Mouse (Mus musculus) spleen, postnatal 36 days (tissue): ENCODE data around the gene Ndufb6.
A peak's percentile ranks its signal among the peaks of the same experiment; 100 is the strongest.

ENCODE experiments used
- DNase-seq, 2 experiments: peaks; one replicate each; pipeline ENCODE4 v3.0.0; 2022; ENCODE audit warnings: low spot score in 2 of 2, mixed read lengths in 1 of 2

Gene Ndufb6

DNA sequence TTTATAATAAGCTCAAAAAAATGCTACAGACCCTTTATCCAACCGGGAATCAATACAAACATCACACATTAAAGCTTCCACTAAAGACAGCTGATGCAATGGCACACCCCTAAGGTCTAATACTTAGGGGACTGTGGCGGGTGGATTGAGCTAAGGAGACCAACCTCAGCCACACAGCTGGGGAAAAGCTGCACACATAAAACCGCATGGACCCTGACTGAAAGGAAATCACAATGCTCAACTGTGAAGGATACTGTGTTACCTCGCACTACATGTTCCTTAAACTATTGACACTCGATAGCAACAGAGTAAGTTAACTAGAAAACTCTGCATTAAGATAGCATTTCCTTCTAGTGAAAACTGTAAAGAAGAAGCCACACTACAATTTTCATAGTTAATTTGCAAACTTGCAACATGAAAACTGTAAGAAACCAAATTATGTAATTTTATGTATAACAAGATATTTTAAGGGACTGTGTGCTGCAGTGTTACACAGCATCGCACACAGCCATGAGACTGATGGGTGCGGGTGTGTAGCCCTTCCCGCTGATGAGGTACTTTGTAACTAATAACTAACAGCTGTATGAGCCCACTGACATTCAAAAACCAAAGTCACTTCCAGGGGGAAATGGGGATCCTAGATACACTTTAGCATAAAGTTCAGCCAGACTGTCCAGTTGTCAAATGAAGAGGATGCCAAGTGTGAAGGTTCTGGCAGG, 24.7 kb downstream of the Ndufb6 start:
- DNase-seq, result no peak

GRCm38 (mm10) chr4:40253766-40254165, 25.5 kb downstream of the Ndufb6 start:
- DNase-seq, result no peak

DNA sequence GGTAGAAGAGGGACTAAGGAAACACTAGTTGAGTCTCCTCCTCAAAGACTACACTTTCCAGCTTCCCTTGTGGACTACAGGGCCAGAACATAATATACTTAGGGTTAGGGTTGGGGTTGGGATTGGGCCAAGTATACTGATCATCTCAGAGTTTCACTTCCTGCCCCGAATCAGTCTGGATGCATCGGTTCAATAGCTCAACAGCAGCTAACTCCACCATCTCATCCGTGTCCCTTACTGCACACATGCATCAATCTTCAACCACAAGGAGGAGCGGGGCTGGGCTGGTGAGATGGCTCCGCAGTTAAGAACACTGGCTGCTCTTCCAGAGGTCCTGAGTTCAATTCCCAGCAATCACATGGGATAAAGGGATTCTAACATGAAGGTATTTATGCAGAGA, 28.2 kb downstream of the Ndufb6 start:
- no peak for DNase-seq

GRCm38 (mm10) chr4:40244035-40244434, 35.2 kb downstream of the Ndufb6 start:
- peak; percentile 69 to 75 for DNase-seq

GRCm38 (mm10) chr4:40243006-40243405, 36.2 kb downstream of the Ndufb6 start:
- DNase-seq, result no peak

DNA sequence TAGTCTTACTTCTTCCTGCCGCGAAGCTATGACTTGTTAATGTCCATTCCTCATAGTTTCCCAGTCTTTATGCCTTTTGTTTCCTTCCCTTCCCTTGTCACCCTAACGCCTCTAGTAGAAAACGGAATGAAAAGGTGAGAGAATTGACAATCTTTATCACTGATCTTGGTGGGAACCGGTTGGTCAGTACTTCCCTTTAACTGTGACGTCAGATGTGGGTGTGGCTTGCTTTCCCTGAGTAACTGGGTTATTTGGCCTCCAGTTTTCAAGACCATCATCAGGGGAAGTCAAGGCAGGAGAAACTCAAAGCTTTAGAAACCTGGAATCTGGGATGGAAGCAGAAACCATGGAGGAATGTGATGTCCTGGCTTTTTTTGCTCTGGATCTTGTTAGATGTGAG, 37.3 kb downstream of the Ndufb6 start:
- DNase-seq, result no peak

- DNase-seq, result peak in 1 of 2 experiments; percentile 17
These were observed 38.9 kb downstream of the Ndufb6 start for GRCm38 (mm10) chr4:40240272-40240744.

DNA sequence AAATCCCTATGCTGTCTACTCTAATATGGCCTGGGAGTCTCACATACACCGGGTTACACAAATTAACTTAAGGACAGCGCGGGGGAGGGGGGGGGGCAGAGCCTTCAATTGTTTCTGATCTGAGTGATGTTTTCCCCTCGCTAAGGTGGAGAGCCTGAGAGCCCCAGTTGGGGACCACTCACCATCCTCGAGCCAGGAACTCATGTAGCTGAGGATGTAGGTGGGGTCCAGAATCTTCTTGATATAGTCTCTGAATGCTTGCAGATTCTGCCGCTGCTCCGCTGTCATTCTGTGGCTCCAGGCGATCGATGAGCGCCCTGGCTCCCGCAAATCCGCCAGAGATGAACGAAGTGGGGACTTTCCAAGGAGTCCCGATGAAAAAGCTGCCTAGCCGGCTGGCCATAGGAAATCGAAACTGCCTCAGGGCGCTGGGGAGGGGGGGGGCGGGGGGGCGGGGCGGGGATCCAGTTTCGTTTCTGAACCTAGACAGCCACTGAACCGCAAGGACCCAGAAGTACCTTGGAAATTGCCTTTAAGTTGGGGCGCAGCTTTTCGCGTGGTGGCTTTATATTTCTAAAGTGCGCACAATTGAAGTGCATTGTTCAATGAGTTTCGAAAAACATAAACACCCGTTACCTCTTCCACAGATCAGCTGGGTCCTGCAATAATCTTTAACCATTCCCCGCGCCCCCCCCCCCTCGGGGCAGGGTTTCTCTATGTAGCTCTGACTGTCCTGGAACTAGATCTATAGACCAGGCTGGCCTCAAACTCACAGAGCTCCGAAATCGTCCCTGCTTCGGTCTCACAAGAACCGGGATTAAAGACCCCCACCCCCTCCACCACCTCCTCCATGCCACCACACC, 39.6 kb downstream of the Ndufb6 start, which contains the start of gene Ddx58:
Gene Ddx58, minus strand, starts transcription at position 420 of the 863 bp plus-strand sequence.
- DNase-seq, result peak; percentile 23 to 34

- DNase-seq, result peak; percentile 55 to 58
These were observed 40.5 kb downstream of the Ndufb6 start for GRCm38 (mm10) chr4:40238483-40239408.

DNA sequence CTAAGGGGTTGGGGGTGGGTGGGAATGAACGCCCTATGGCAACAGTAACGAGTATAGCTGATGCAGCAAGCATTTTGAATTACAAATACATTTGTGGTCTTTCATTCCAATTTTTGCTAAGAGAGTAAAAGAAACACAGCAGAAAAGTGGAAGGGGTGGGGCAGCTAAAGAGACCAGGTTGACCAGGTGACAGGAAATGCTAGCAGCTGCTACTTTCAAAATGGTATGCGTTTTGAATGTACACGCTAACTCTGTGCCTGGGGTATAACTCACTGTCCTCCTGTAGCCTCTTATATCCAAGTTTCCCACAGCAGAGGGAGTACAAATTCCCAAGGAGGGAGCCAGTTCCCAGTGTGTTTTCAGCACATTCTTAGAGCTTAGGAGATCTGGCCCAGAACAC, 42.4 kb downstream of the Ndufb6 start:
- DNase-seq, result peak; percentile 37 to 40

DNA sequence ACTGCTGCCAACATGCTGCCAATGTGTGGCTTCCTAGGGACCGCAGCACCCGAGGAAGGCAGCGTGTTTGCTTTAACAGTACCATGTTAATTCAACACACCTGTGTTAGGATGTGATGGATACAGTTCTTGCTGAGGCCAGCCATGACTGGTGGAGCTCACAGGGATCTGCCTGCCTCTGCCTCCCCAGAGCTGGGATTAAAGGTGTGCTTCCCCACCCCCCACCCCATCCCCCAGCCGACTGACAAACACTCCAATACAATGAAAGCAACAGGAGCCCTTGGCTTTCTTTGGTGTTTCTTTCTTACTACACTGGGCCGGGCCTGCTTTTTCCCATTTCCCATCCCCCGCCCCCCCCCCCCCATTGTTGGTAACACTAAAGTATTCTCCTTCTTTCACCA, 45.0 kb downstream of the Ndufb6 start:
- no peak for DNase-seq

GRCm38 (mm10) chr4:40233062-40233664, 46.1 kb downstream of the Ndufb6 start:
- DNase-seq, result no peak

GRCm38 (mm10) chr4:40229723-40230122, 49.5 kb downstream of the Ndufb6 start:
- DNase-seq, result no peak

- DNase-seq, result no peak
These were observed 51.3 kb downstream of the Ndufb6 start for GRCm38 (mm10) chr4:40227886-40228285.

DNA sequence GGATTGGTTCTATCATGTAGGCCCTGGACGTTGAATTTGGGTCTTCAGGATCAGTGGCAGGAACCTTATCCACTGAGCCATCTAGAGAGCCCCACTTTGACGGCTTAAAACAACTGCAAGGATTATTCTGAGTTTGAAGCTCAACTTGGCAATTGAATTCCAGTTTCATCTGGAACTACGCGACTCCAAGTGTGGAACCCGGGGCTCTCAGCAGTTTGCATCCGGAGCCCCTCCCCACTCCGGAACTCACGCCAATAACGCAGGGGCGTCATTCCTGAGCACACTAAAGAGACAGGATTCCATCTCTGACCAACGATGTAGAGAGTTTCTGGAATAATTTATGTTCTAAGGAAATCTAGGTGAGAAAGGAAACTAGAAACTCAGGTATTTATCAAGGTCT, 52.1 kb downstream of the Ndufb6 start:
- DNase-seq, result no peak

DNA sequence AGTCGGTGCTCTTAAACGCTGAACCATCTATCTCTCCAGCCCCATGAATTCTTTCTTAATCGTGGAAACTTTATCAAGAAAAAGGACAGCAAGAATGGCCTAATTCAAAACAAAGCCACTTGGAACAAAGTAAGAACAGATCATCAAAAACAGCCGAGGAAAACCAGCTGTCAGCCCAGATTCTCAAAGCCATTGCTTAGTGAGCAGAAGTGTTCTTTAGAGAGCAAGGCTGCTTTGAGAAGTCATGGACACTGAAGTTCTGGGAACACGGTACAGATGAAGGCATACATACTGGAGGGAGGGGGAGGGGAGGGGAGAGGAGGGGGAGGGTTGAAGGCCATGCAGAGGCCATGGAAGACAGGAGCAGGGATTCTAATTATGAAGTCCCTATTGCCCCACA, 53.1 kb downstream of the Ndufb6 start:
- no peak for DNase-seq

DNA sequence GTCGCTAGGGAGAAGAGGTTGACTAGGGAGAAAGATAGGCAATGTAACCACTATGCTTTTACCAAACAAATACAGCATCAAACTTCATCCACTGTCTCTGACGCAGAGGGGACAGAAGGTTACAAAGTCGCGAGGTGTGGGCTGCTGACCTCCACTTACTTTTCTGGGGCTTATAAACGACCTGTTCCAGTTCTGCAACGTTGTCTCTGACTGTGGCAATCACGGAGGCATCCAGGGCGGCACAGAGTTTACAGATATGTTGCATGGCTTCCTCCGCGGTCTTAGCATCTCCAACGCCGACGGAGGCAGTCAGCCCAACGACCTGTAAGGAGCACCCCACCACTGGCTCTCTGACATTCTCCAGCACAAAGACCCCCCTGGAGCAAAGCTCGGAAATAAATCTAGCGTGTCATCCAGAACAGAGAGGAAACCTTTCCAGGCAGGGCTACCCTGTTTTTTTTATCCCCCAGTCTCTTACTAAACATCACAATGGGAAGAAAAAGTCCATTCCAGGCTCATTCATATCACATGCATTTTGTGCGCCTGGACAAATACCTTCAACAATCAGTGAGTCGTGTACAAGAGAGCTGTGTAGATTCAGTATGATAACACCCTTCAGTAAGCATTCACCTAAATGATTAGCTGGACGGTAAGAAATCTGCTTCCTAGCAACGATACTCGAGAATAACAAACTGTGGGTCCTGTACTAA, 57.2 kb downstream of the Ndufb6 start:
- DNase-seq, result no peak

DNA sequence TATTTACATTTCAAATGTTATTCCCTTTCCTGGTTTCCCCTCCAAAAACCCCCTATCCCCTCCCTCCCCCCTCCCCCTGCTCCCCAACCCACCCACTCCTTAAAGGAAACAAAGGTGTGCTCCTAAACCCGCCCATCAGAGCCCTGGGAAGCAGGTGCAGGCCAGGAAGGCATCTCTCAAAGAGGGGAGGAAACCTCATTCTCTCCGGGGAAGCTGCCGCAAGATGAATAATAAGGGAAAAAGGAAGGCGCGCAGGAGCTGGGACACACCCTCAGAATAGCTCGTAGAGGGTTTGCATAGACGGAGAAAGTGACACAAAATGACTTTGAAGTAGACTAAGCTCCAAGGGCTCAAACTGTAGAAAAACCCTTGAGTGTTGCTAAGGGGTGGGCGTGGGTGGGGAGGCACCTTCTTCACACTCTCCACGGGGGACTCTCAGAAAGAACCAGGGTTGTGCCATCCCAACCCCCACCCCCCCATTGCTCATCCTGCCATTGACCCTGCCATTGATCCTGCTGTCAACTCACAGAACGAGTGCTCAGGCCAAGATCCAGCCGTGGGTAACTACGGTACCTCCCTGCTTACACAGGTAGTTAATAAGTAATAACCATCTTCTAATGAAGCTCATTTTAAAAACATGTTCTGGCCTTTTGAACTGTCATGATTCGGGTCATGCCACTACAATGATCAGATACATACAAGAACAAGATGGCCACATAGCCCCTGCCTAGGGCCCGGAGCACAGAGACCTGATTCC, 58.0 kb downstream of the Ndufb6 start:
- no peak for DNase-seq
